Mouse (Mus musculus) liver, embryonic 12.5 days (tissue): ENCODE measurements around the gene Ttc39b. TPM values are rescaled to one million over a fixed set of nuclear protein-coding genes. Genes with fewer than 3 reads are reported as not detected.
A peak's percentile ranks its signal among the peaks of the same experiment; 100 is the strongest.

Experiments
- ATAC-seq: fragments of 200-750 bp; cut with Nextera tagmentation; 2 replicates; pipeline ENCODE4 v1.8.0; 2017; ENCODE audit warnings: moderate number of reproducible peaks, mild to moderate bottlenecking, moderate library complexity
- H3K27ac ChIP-seq: fragments of 300-500 bp; sonication (generic); 2 replicates; pipeline ENCODE4 v1.5.1; 2016; ENCODE audit warnings: mild to moderate bottlenecking
- H3K27me3 ChIP-seq: fragments of 300-500 bp; sonication (generic); replicated peaks from 2 replicates; pipeline ENCODE4 v1.6.1; 2016; ENCODE audit warnings: mild to moderate bottlenecking, moderate library complexity
- H3K36me3 ChIP-seq: fragments of 300-500 bp; sonication (generic); 2 replicates; pipeline ENCODE4 v1.6.1; 2016; ENCODE audit warnings: mild to moderate bottlenecking, moderate library complexity
- H3K4me1 ChIP-seq: fragments of 300-500 bp; sonication (generic); 2 replicates; pipeline ENCODE4 v1.6.1; 2016
- H3K4me2 ChIP-seq: fragments of 300-500 bp; sonication (generic); 2 replicates; pipeline ENCODE4 v1.6.1; 2016; ENCODE audit warnings: mild to moderate bottlenecking, moderate library complexity
- H3K4me3 ChIP-seq: fragments of 300-500 bp; sonication (generic); 2 replicates; pipeline ENCODE4 v1.5.1; 2016; ENCODE audit warnings: mild to moderate bottlenecking, moderate library complexity
- H3K9ac ChIP-seq: fragments of 300-500 bp; sonication (generic); 2 replicates; pipeline ENCODE4 v1.6.1; 2016; ENCODE audit warnings: mild to moderate bottlenecking, moderate library complexity
- H3K9me3 ChIP-seq: fragments of 300-500 bp; sonication (generic); replicated peaks from 2 replicates; pipeline ENCODE4 v1.6.1; 2016; ENCODE audit warnings: mild to moderate bottlenecking, moderate library complexity
- WGBS: fragments of 180-500 bp; shearing (Covaris S2); methylation state at CpG from one replicate; pipeline ENCODE4 v1.1.7; 2016; ENCODE audit not compliant: insufficient replicate concordance; 5-methylcytosine and 5-hydroxymethylcytosine counted together
- polyA plus RNA-seq: library from polyadenylated mRNA; unstranded; fragments of >200 nt; fragmentation: Nextera tagmentation; extraction: Ambion mirVana; gene quantifications from 2 replicates; pipeline ENCODE4 v1.2.1, GENCODE M21; 2016

Ttc39b gene
- polyA plus RNA-seq, 1 experiment from 2014 or later = 4.3 TPM

GRCm38 (mm10) chr4:83301713-83302112 lies 22.3 kb downstream of the Ttc39b start:
- no peak overlapping the region for H3K4me3 ChIP-seq
- H3K9me3 ChIP-seq = no peaks in the 10 kb centered on the region
- H3K27me3 ChIP-seq = no peaks in the 10 kb centered on the region
- H3K4me2 ChIP-seq = no peak overlapping the region
- H3K9ac ChIP-seq = no peak overlapping the region
- H3K27ac ChIP-seq = no peak overlapping the region
- no peaks in the 10 kb centered on the region for H3K36me3 ChIP-seq
- 72% methylated on average over 1 of the region's 1 CpGs for WGBS
- no peak for ATAC-seq
- H3K4me1 ChIP-seq = no peaks in the 10 kb centered on the region

GRCm38 (mm10) chr4:83284768-83285350 lies 39.2 kb downstream of the Ttc39b start:
- Histone ChIP-seq H3K9me3 (no peaks in the 10 kb centered on the region), H3K4me3 (peak overlapping the region; percentile 46), H3K27ac (no peak overlapping the region), H3K4me1 (peaks cover 32% of the 10 kb centered on the region), H3K27me3 (peaks cover 7% of the 10 kb centered on the region; the same call in 1 of the 2 replicates), H3K4me2 (peak overlapping the region; percentile 73), H3K9ac (peak overlapping the region; percentile 53), H3K36me3 (no peaks in the 10 kb centered on the region)
- ATAC-seq = no peak
- WGBS = 5% methylated on average over 12 of the region's 12 CpGs

GRCm38 (mm10) chr4:83283973-83284767 lies 39.9 kb downstream of the Ttc39b start:
- WGBS = 17% methylated on average over 19 of the region's 19 CpGs
- peak overlapping the region; percentile 46 for H3K4me3 ChIP-seq
- peak overlapping the region; percentile 73 for H3K4me2 ChIP-seq
- H3K36me3 ChIP-seq = no peaks in the 10 kb centered on the region
- ATAC-seq = 0 out of 2 replicates have a peak, but pooled peaks have one; percentile 21
- peaks cover 7% of the 10 kb centered on the region; the same call in 1 of the 2 replicates for H3K27me3 ChIP-seq
- peaks cover 32% of the 10 kb centered on the region for H3K4me1 ChIP-seq
- H3K27ac ChIP-seq = no peak overlapping the region
- no peaks in the 10 kb centered on the region for H3K9me3 ChIP-seq
- H3K9ac ChIP-seq = peak overlapping the region; percentile 53

GRCm38 (mm10) chr4:83282424-83282823 lies 41.6 kb downstream of the Ttc39b start:
- WGBS = 44% methylated on average over 6 of the region's 6 CpGs
- ATAC-seq = no peak

GRCm38 (mm10) chr4:83279236-83279635 lies 44.8 kb downstream of the Ttc39b start:
- Histone ChIP-seq H3K27me3 (peaks cover 4% of the 10 kb centered on the region; the same call in 1 of the 2 replicates), H3K4me1 (peaks cover 20% of the 10 kb centered on the region), H3K4me3 (no peak overlapping the region), H3K4me2 (no peak overlapping the region), H3K27ac (no peak overlapping the region), H3K9ac (no peak overlapping the region), H3K36me3 (no peaks in the 10 kb centered on the region), H3K9me3 (no peaks in the 10 kb centered on the region)
- WGBS = 85% methylated on average over 7 of the region's 7 CpGs
- no peak for ATAC-seq

More at GRCm38 (mm10) chr4:83282424-83282823, 41.6 kb downstream of the Ttc39b start:
- Histone ChIP-seq H3K9me3 (no peaks in the 10 kb centered on the region), H3K9ac (no peak overlapping the region), H3K4me3 (no peak overlapping the region), H3K4me1 (peaks cover 26% of the 10 kb centered on the region), H3K27me3 (peaks cover 7% of the 10 kb centered on the region; the same call in 1 of the 2 replicates), H3K36me3 (no peaks in the 10 kb centered on the region), H3K27ac (no peak overlapping the region), H3K4me2 (no peak overlapping the region)

GRCm38 (mm10) chr4:83274241-83274640 lies 49.8 kb downstream of the Ttc39b start:
- no peak for ATAC-seq
- Histone ChIP-seq H3K9me3 (no peaks in the 10 kb centered on the region), H3K27ac (no peak overlapping the region), H3K36me3 (no peaks in the 10 kb centered on the region), H3K9ac (0 out of 2 replicates have a peak overlapping the region, but pooled peaks have one; percentile 51), H3K4me2 (peak overlapping the region; percentile 64), H3K4me3 (peak overlapping the region; percentile 46; the same call in 1 of the 2 replicates), H3K27me3 (no peaks in the 10 kb centered on the region), H3K4me1 (peaks cover 28% of the 10 kb centered on the region)
- WGBS = 39% methylated on average over 2 of the region's 2 CpGs

- peak overlapping the region; percentile 51 for H3K9ac ChIP-seq
- ATAC-seq = peak; percentile 84
Measured at GRCm38 (mm10) chr4:83273616-83274050, 50.4 kb downstream of the Ttc39b start.

GRCm38 (mm10) chr4:83272917-83273615 lies 51.0 kb downstream of the Ttc39b start:
- Histone ChIP-seq H3K9ac (peak overlapping the region; percentile 51), H3K4me3 (peak overlapping the region; percentile 46), H3K4me1 (peaks cover 28% of the 10 kb centered on the region), H3K4me2 (peak overlapping the region; percentile 64), H3K36me3 (no peaks in the 10 kb centered on the region), H3K27me3 (no peaks in the 10 kb centered on the region), H3K27ac (peak overlapping the region; percentile 53), H3K9me3 (no peaks in the 10 kb centered on the region)
- ATAC-seq = peak; percentile 71
- WGBS = 27% methylated on average over 9 of the region's 9 CpGs

More at GRCm38 (mm10) chr4:83273616-83274050, 50.4 kb downstream of the Ttc39b start:
- Histone ChIP-seq H3K9me3 (no peaks in the 10 kb centered on the region), H3K36me3 (no peaks in the 10 kb centered on the region), H3K4me2 (peak overlapping the region; percentile 64), H3K4me1 (peaks cover 28% of the 10 kb centered on the region), H3K27me3 (no peaks in the 10 kb centered on the region), H3K27ac (peak overlapping the region; percentile 53), H3K4me3 (peak overlapping the region; percentile 46)
- WGBS = 17% methylated on average over 19 of the region's 19 CpGs

- no peak overlapping the region for H3K4me2 ChIP-seq
- WGBS = 84% methylated on average over 8 of the region's 8 CpGs
- no peaks in the 10 kb centered on the region for H3K27me3 ChIP-seq
- H3K36me3 ChIP-seq = no peaks in the 10 kb centered on the region
- ATAC-seq = no peak
- no peaks in the 10 kb centered on the region for H3K9me3 ChIP-seq
- no peak overlapping the region for H3K4me3 ChIP-seq
- H3K9ac ChIP-seq = no peak overlapping the region
- H3K4me1 ChIP-seq = peaks cover 25% of the 10 kb centered on the region
- no peak overlapping the region for H3K27ac ChIP-seq
Measured at GRCm38 (mm10) chr4:83270481-83270880, 53.6 kb downstream of the Ttc39b start.

GRCm38 (mm10) chr4:83269614-83270013 lies 54.4 kb downstream of the Ttc39b start:
- Histone ChIP-seq H3K36me3 (no peaks in the 10 kb centered on the region), H3K9me3 (no peaks in the 10 kb centered on the region), H3K4me1 (peaks cover 23% of the 10 kb centered on the region), H3K27me3 (no peaks in the 10 kb centered on the region), H3K4me2 (no peak overlapping the region), H3K9ac (no peak overlapping the region), H3K27ac (no peak overlapping the region), H3K4me3 (no peak overlapping the region)
- ATAC-seq = no peak
- 42% methylated on average over 6 of the region's 6 CpGs for WGBS

- 50% methylated on average over 14 of the region's 14 CpGs for WGBS
- peak overlapping the region; percentile 29 for H3K4me3 ChIP-seq
- H3K4me1 ChIP-seq = no peaks in the 10 kb centered on the region; the same call in 1 of the 2 replicates
- ATAC-seq = peak; percentile 52
- no peak overlapping the region for H3K27ac ChIP-seq
- 0 out of 2 replicates have a peak, but pooled peaks cover 3% of the 10 kb centered on the region for H3K36me3 ChIP-seq
- peak overlapping the region; percentile 48 for H3K4me2 ChIP-seq
- no peak overlapping the region for H3K9ac ChIP-seq
- no peaks in the 10 kb centered on the region for H3K27me3 ChIP-seq
- no peaks in the 10 kb centered on the region for H3K9me3 ChIP-seq
Measured at GRCm38 (mm10) chr4:83265926-83266692, 57.9 kb downstream of the Ttc39b start.
